In genomic region chr16:36771244-36771643, GRCm38 (mm10) we compare ENCODE assay signal across 10 mouse cellular contexts.
"Had no signal": no experiment of that assay in that cellular context is flagged by ENCODE, and none has a peak within 500 bp of the region (broad histone marks: within the 10 kb centered on the region; RNA-seq: fewer than 3 reads in every experiment).

No protein-coding gene starts in this region.

- H3K27me3 ChIP-seq: midbrain, embryonic 13.5 days had no signal

- H3K36me3 ChIP-seq: limb, embryonic 10.5 days; liver, embryonic 15.5 days; midbrain, embryonic 13.5 days had no signal

- H3K9ac ChIP-seq: liver, embryonic 15.5 days; lung, embryonic 14.5 days; midbrain, embryonic 13.5 days had no signal

- H3K9me3 ChIP-seq: limb, embryonic 10.5 days; liver, embryonic 15.5 days; midbrain, embryonic 13.5 days had no signal

- DNase-seq: kidney, adult 11 months; kidney, postnatal 36 days; right cerebral cortex, postnatal 25 days; thymus, postnatal 36 days had no signal

- H3K4me1 ChIP-seq: limb, embryonic 10.5 days; liver, embryonic 15.5 days; midbrain, embryonic 13.5 days had no signal

- ATAC-seq: midbrain, embryonic 13.5 days had no signal

- H3K4me2 ChIP-seq: liver, embryonic 11.5 days; liver, embryonic 15.5 days; lung, embryonic 14.5 days; midbrain, embryonic 13.5 days had no signal

- H3K4me3 ChIP-seq: limb, embryonic 10.5 days; liver, embryonic 15.5 days; midbrain, embryonic 13.5 days had no signal

- H3K27ac ChIP-seq: kidney, postnatal 0 days; limb, embryonic 10.5 days; liver, embryonic 15.5 days; midbrain, embryonic 13.5 days had no signal
